In the genomic region with DNA sequence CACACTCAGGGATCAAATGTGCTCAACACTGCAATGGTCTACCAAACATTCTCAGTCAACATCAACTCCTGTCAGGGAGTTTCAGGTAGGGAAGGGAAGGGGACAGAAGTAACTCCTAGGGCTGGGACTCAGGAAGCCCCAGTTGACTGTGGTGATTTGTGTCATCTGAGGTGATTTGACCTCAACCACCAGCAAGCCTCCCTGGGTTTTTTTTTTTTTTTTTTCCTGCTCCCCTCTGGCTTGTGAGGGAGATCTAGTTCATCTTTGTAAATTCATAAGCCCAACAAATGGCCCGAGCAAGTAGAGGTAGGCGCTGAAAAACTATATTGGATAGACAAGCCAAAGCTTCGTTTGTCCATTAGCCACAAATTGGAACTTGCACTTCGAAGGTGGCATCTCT, we compare ENCODE assay signal across 8 mouse cellular contexts. TPM values are rescaled to one million over a fixed set of nuclear protein-coding genes. Genes with fewer than 3 reads are reported as not detected.
A peak's percentile ranks its signal among the peaks of the same experiment; 100 is the strongest.
DNase-seq lines count a peak whose midpoint lies in the region; ATAC-seq lines count a peak whose summit lies in the region.

No protein-coding gene starts in this region.

- H3K27ac ChIP-seq in liver, embryonic 11.5 days (ENCODE audit: low read depth, low read length): 0 out of 2 replicates have a peak overlapping the region, but pooled peaks have one; percentile 45
- peak overlapping the region; percentile 96; the same call in 1 of the 2 replicates for H3K27ac ChIP-seq in forebrain, embryonic 10.5 days
- no peak overlapping the region for H3K27ac ChIP-seq in limb, embryonic 10.5 days
- H3K27ac ChIP-seq in neural tube, embryonic 14.5 days (ENCODE audit: low read depth, low read length): no peak overlapping the region

- H3K9me3 ChIP-seq in liver, embryonic 11.5 days (ENCODE audit: control insufficient read depth, low read length): no peaks in the 10 kb centered on the region
- H3K9me3 ChIP-seq in forebrain, embryonic 10.5 days: no peaks in the 10 kb centered on the region
- H3K9me3 ChIP-seq in limb, embryonic 10.5 days (replicated peaks): no peaks in the 10 kb centered on the region
- H3K9me3 ChIP-seq in neural tube, embryonic 14.5 days (ENCODE audit: control insufficient read depth, low read length): no peaks in the 10 kb centered on the region

- peak overlapping the region; percentile 74; the same call in 1 of the 2 replicates for H3K9ac ChIP-seq in liver, embryonic 11.5 days (ENCODE audit: low read depth, low read length)
- no peak overlapping the region for H3K9ac ChIP-seq in neural tube, embryonic 14.5 days (replicated peaks; ENCODE audit: low read depth, low read length)

- DNase-seq in liver, embryonic 11.5 days (ENCODE audit: low spot score): no peak
- DNase-seq in liver: no peak
- DNase-seq in forebrain, embryonic 10.5 days (ENCODE audit: extremely low spot score, low spot score): no peak
- no peak for DNase-seq in limb, embryonic 10.5 days (ENCODE audit: low spot score)
- DNase-seq in urinary bladder, adult 2 months (ENCODE audit: low spot score): no peak
- no peak for DNase-seq in embryo, embryonic 11 days
- DNase-seq in adrenal gland, adult 18-20 months (ENCODE audit: low spot score in 2 of 2): no peak

- peaks cover 9% of the 10 kb centered on the region; the same call in 1 of the 2 replicates for H3K36me3 ChIP-seq in liver, embryonic 11.5 days (ENCODE audit: control insufficient read depth, insufficient read depth, low read length)
- peaks cover 28% of the 10 kb centered on the region for H3K36me3 ChIP-seq in forebrain, embryonic 10.5 days (replicated peaks)
- H3K36me3 ChIP-seq in limb, embryonic 10.5 days: peaks cover 29% of the 10 kb centered on the region
- peaks cover 5% of the 10 kb centered on the region; the same call in 1 of the 2 replicates for H3K36me3 ChIP-seq in neural tube, embryonic 14.5 days (ENCODE audit: control insufficient read depth, insufficient read depth, low read length)

- peak overlapping the region; percentile 86 for H3K4me2 ChIP-seq in liver, embryonic 11.5 days
- H3K4me2 ChIP-seq in neural tube, embryonic 14.5 days (ENCODE audit: low read depth, low read length): peak overlapping the region; percentile 74

- H3K4me1 ChIP-seq in liver, embryonic 11.5 days (replicated peaks; ENCODE audit: control insufficient read depth, insufficient read depth, low read length): peaks cover 17% of the 10 kb centered on the region
- peaks cover 38% of the 10 kb centered on the region for H3K4me1 ChIP-seq in forebrain, embryonic 10.5 days
- peaks cover 34% of the 10 kb centered on the region for H3K4me1 ChIP-seq in limb, embryonic 10.5 days
- peaks cover 14% of the 10 kb centered on the region for H3K4me1 ChIP-seq in neural tube, embryonic 14.5 days (ENCODE audit: control insufficient read depth, insufficient read depth, low read length)

- WGBS in liver, embryonic 11.5 days: 80% methylated on average over 4 of the region's 4 CpGs
- WGBS in forebrain, embryonic 10.5 days: 86% methylated on average over 4 of the region's 4 CpGs
- WGBS in limb, embryonic 10.5 days: 96% methylated on average over 4 of the region's 4 CpGs
- WGBS in neural tube, embryonic 14.5 days: 93% methylated on average over 4 of the region's 4 CpGs

- peak overlapping the region; percentile 76 for H3K4me3 ChIP-seq in liver, embryonic 11.5 days (ENCODE audit: low read depth, low read length)
- H3K4me3 ChIP-seq in forebrain, embryonic 10.5 days: peak overlapping the region; percentile 97
- H3K4me3 ChIP-seq in limb, embryonic 10.5 days: peak overlapping the region; percentile 99
- H3K4me3 ChIP-seq in neural tube, embryonic 14.5 days (ENCODE audit: low read depth, low read length): no peak overlapping the region

- ATAC-seq in liver, embryonic 11.5 days (replicated peaks; ENCODE audit: low FRiP score): no peak
- no peak for ATAC-seq in neural tube, embryonic 14.5 days (ENCODE audit: low read depth)

- H3K27me3 ChIP-seq in liver, embryonic 11.5 days (replicated peaks; ENCODE audit: control insufficient read depth, insufficient read depth, low read length): no peaks in the 10 kb centered on the region
- H3K27me3 ChIP-seq in forebrain, embryonic 10.5 days (ENCODE audit: poor library complexity, severe bottlenecking): no peaks in the 10 kb centered on the region
- H3K27me3 ChIP-seq in limb, embryonic 10.5 days (ENCODE audit: low read depth, poor library complexity, severe bottlenecking): no peaks in the 10 kb centered on the region
- no peaks in the 10 kb centered on the region for H3K27me3 ChIP-seq in neural tube, embryonic 14.5 days (ENCODE audit: control insufficient read depth, insufficient read depth, low read length)

RNA-seq across cellular contexts. Expression of a gene that starts 1.0 kb away (rescaled TPM):
- polyA plus RNA-seq in liver, embryonic 11.5 days (2014; fragmentation: Nextera tagmentation; extraction: Ambion mirVana): 26.7 and 26.8 TPM in 2 replicates
- polyA plus RNA-seq in forebrain, embryonic 10.5 days (2016; fragmentation: Nextera tagmentation; extraction: Ambion mirVana): 23.0 and 25.2 TPM in 2 replicates
- polyA plus RNA-seq in limb, embryonic 10.5 days (2016; fragmentation: Nextera tagmentation; extraction: Ambion mirVana): 23.8 and 28.4 TPM in 2 replicates
- polyA plus RNA-seq in neural tube, embryonic 14.5 days (2014; fragmentation: Nextera tagmentation; extraction: Ambion mirVana): 35.5 and 38.4 TPM in 2 replicates
- polyA plus RNA-seq in urinary bladder, adult 2 months (2012; rRNA removed): 16.1 and 23.4 TPM in 2 replicates
- 10 to 100 TPM; 28.0 to 38.0 TPM for total RNA-seq in adrenal gland, adult 18-20 months (2021)

Comparison
In these comparisons a context has a peak if more than half of its experiments do, and no peak if none do; other contexts are left out.
1. H3K27ac ChIP-seq: peak in liver, embryonic 11.5 days (single experiment) and forebrain, embryonic 10.5 days (single experiment); none in limb, embryonic 10.5 days (single experiment) and neural tube, embryonic 14.5 days (single experiment).